Mouse (Mus musculus) layer of hippocampus, adult 2 months (tissue): ENCODE measurements at regions not wholly inside any gene's neighbourhood (a gene's known extent, or its start where the extent isn't known, plus 50 kb on each side); places are given as distances from the start of the nearest gene placed in this dataset.
"Not testable (repeated sequence)": the region's sequence is repeated elsewhere in the genome, so short reads cannot be mapped to it uniquely, and the experiment has no call there.

ENCODE experiments used
- DNase-seq, 2 experiments: peaks; one replicate each; pipeline ENCODE4 v3.0.0; 2022; ENCODE audit warnings: low spot score in 2 of 2
- H3K27ac ChIP-seq: fragments of 200-600 bp; 2 replicates; pipeline ENCODE4 v1.8.1; 2022
- H3K4me3 ChIP-seq: fragments of 200-600 bp; 2 replicates; pipeline ENCODE4 v1.8.1; 2022; ENCODE audit warnings: mild to moderate bottlenecking
- CTCF ChIP-seq: fragments of 200-600 bp; conservative IDR thresholded peaks from 2 replicates; pipeline ENCODE4 v1.8.1; 2022; ENCODE audit warnings: antibody characterized with exemption, mild to moderate bottlenecking, moderate library complexity

- no peak overlapping the region for H3K4me3 ChIP-seq
- H3K27ac ChIP-seq, result peak overlapping the region; percentile 14; the same call in 1 of the 2 replicates
- no peak for TF ChIP-seq CTCF
- no peak for DNase-seq
Measured at GRCm38 (mm10) chr17:4612136-4612535, 382.0 kb upstream of the Arid1b start.

DNA sequence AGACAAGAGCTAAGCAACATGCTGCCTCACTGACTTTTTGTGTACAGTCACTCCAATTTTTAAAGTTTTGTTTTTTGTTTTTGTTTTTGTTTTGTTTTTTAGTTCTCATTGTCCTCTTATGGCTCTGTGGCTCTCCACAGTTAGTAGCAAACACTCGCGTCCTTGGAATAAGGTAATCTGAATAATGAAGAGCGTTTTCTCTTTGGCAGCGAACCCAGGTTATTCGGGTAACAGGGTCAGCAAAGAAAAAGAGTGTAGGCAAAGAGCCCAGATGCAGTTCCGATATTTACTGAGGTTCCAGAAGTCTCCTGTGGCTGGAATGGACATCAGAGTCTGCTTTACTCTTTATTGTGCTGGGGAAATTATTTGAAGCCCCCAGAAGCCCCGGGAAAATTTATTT, 381.4 kb upstream of the Arid1b start:
- peak in 1 of 2 experiments; percentile 23 for DNase-seq
- TF ChIP-seq CTCF, result no peak
- H3K4me3 ChIP-seq, result no peak overlapping the region

DNA sequence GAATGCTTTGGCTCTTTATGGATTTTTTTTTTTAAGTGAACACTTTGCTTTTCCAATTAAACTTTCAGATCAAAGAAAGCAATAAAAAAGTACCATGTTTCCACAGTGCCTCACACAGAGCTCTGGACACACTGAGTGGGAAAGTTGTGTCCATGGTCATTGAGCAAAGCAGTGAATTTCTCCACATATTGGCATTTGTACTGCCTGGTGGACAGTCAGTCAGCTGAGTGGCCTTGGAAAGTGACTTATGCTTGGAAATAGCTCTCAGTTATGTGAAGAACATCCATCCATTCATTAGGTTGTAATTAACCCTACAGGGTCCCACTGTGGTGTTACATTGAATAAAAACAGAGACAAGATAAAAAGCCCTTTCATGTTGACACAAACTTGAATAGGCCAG, 373.8 kb upstream of the Arid1b start:
- no peak for DNase-seq

More for the DNA sequence above, 381.4 kb upstream of the Arid1b start:
- H3K27ac ChIP-seq, result peak overlapping the region; percentile 32; the same call in 1 of the 2 replicates

GRCm38 (mm10) chr17:4626126-4626525, 368.0 kb upstream of the Arid1b start:
- H3K27ac ChIP-seq, DNase-seq, H3K4me3 ChIP-seq: not testable (repeated sequence)

More for the DNA sequence above, 373.8 kb upstream of the Arid1b start:
- Histone ChIP-seq H3K4me3 (no peak overlapping the region), H3K27ac (no peak overlapping the region)
- no peak for TF ChIP-seq CTCF

DNA sequence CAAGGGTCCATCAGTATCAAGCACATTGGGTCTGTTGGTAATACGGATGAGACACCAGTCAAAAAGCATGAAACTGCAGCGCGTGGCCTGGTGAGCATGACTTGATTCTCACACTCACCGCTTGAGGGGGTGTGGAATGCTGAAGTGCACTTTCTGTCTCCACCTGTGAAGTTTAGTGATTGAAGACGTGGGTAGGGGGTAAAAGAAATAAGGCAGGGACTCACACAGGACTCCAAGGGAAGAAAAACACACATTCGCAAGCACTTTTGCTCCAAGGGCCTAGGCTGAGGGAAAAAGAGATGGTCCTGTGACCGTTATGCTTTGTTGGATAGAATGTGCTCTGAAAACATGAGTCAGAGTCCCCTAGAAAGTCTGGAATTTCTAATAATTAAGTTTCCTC, 366.6 kb upstream of the Arid1b start:
- H3K4me3 ChIP-seq, result no peak overlapping the region
- H3K27ac ChIP-seq, result no peak overlapping the region
- DNase-seq, result no peak
- TF ChIP-seq CTCF, result no peak

DNA sequence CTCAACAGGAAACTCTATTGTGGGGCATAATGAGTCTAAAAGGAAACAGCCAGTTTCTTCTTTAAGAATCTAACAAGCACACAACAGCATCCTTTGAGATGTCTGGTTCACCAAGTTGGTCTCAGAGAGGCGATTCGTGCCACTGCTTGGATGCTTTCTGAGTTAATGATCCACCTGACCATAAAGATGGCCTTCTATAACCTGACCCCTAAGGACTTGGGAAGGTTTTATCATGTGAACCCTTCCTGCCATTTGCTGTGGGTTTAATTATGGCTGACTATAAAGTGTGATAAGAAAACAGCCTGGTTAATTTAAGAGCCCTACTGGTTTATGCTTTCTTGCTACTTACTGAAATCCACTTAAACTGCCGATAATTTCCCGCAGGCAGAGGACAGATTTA, 363.0 kb upstream of the Arid1b start:
- Histone ChIP-seq H3K4me3 (no peak overlapping the region), H3K27ac (no peak overlapping the region)
- DNase-seq, result no peak
- TF ChIP-seq CTCF, result no peak

- Histone ChIP-seq H3K27ac (no peak overlapping the region), H3K4me3 (no peak overlapping the region)
- TF ChIP-seq CTCF, result no peak
Measured at GRCm38 (mm10) chr17:4632506-4632905, 361.6 kb upstream of the Arid1b start.

DNA sequence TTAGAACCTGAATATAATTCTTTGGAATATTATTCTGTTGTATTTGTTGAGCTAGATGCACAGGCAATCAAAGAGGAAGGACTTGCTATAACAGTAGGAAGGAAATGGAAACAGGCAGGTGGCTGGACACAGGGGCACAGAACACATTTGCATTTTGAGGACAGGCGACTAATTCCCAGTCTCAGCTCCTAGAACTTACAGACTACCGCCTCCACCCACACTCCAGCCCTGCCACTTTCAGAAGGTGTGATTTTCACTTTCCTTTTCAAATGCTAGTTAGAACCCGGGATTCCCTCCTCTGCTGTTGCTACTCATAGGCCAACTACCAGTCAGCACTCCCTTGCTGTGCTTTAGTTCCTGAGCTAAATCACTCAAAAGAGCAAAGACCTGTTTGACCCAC, 360.4 kb upstream of the Arid1b start:
- Histone ChIP-seq H3K4me3 (no peak overlapping the region), H3K27ac (no peak overlapping the region)
- no peak for TF ChIP-seq CTCF
- DNase-seq, result no peak

More at GRCm38 (mm10) chr17:4632506-4632905, 361.6 kb upstream of the Arid1b start:
- DNase-seq, result no peak

DNA sequence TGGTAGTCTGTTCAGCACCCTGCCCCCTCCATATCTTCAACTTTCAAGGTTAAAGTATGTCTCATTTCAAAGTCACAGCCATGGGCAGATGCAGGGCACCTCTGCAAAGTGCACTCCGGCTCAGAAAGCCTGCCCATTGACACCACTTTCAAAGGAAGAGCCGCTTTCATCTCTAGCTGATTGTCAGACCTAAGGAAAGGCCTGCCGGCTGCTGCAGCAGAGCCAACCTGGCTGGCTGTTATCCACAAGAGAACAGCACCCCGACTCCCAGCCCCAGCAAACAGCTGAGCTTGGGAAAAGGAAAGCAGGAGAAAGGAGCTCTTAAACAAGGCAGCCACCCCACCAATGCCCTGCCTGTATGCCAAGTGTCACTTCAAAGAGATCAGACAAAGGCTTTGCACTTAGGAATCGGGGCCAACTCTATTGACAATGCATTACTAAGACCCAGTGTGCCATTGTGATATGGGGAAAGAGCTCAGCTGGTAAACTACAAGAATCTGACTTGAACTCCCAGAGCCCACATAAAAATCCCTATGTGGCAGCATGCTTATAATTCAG, 357.3 kb upstream of the Arid1b start:
- no peak for TF ChIP-seq CTCF
- peak in 1 of 2 experiments; percentile 10 for DNase-seq
- Histone ChIP-seq H3K27ac (no peak overlapping the region), H3K4me3 (no peak overlapping the region)

GRCm38 (mm10) chr17:4639531-4639930, 354.6 kb upstream of the Arid1b start:
- TF ChIP-seq CTCF, result no peak
- Histone ChIP-seq H3K4me3 (no peak overlapping the region), H3K27ac (no peak overlapping the region)
- no peak for DNase-seq

DNA sequence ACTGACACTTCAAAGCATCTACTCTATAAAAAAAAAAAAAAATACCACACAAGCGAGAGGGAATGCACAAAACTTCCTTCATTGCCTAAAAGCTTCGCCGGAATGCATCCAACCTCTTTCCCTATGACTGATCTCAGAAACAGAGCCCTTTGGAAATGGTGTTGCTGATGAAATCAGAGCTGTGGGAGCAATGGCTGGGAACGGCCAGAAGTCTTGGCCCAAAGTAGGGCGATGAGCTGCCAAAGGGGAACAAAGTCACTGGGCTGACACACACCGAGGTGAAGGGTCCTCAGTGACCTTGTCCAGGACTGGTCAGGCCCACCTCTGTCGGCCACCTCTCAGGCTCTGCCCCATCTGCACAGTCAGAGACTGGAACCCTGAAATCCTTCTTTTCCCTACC, 353.6 kb upstream of the Arid1b start:
- no peak for DNase-seq
- TF ChIP-seq CTCF, result no peak

DNA sequence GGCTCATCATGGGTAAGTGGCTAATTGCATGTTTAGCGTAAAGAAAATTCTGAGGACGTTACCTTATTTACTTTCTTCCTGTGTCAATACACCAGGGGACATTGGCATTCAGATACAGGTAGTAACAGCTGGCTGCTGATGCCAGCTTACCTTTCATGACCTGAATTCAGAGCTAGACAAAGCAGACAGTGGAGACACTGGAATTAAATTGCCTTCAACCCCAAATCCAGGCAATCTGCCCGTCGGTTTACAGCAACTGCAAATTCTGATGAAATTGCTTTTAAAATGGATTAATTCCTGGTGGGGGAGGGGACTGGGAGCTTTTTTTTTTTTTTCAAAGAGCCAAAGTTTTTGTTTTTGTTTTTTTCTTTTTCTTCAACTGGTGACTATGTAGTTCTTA, 353.0 kb upstream of the Arid1b start:
- Histone ChIP-seq H3K27ac (no peak overlapping the region), H3K4me3 (no peak overlapping the region)
- DNase-seq, result no peak
- no peak for TF ChIP-seq CTCF

More for the DNA sequence above, 353.6 kb upstream of the Arid1b start:
- Histone ChIP-seq H3K27ac (no peak overlapping the region), H3K4me3 (no peak overlapping the region)

DNA sequence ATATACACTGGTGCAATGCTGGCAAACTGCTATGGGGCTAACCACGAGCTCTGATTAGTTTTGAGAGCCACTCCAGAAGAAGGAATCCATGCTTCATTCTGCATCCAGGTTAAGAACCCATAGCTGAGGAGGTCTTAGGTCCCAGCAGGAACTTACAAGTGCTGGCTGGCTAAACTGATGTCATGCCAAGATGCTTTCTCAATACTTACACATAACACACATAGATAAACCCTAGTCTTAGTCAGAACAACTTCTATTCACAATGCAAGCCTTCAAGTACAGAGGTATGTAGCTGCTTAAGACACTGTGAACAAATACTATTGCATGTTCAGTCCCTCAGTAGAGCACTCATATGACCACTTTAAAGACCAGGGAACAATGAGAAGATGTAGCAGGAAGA, 352.1 kb upstream of the Arid1b start:
- DNase-seq, result no peak
- no peak for TF ChIP-seq CTCF
- Histone ChIP-seq H3K27ac (no peak overlapping the region), H3K4me3 (no peak overlapping the region)

DNA sequence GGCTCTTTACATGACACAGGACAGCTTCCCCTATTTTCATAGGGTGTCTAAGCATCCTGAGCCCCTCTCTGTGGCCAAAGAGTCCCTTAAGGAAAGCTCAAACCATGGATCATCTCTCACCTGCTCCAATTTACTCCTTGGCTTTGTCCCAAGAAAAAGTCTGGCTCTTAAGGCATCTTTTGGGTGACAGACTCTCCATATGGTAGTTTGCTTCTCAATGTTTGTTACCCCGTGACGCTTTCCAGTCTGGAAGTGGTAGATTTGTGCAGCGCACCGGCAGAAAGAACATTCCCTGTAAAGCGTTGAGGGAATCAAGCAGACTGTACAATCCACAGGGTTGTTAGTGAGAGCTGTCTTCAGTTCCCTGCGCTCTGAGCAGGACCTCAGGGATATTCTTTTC, 350.8 kb upstream of the Arid1b start:
- Histone ChIP-seq H3K27ac (no peak overlapping the region), H3K4me3 (no peak overlapping the region)
- no peak for TF ChIP-seq CTCF
- DNase-seq, result no peak

DNA sequence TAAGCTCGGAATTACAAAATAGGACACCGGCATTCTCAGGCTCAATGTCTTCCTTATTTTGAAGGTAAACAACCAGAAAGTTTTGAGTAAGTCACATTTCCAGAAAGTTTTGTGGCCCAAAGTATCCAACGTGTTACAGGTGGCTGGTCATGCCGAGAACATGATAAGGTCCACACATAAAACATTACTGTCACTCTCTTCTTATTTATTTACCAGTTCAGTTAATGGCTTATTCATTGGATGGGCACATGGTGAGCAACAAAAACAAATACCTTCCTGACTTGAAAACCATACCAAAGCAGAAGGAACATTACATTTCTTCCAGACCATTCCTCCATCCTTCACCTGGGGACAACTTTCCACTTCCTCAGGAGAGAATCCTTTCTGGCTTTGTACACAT, 345.5 kb upstream of the Arid1b start:
- DNase-seq, result no peak
- Histone ChIP-seq H3K4me3 (no peak overlapping the region), H3K27ac (no peak overlapping the region)
- no peak for TF ChIP-seq CTCF
